Mouse (Mus musculus) brain, adult 2 months (tissue): ENCODE data around the gene Smco3.

Experiments used
- DNase-seq: peaks from one replicate; pipeline ENCODE4 v3.0.0; 2011; ENCODE audit warnings: low read depth, low spot score

The Smco3 gene

GRCm38 (mm10) chr6:136847267-136847666 is 12.0 kb upstream of the Smco3 start:
- DNase-seq: no peak

- DNase-seq: peak; percentile 82
Observed at GRCm38 (mm10) chr6:136845706-136846480, 10.6 kb upstream of the Smco3 start.

GRCm38 (mm10) chr6:136844903-136845302 is 9.7 kb upstream of the Smco3 start:
- DNase-seq: peak; percentile 90

- no peak for DNase-seq
Observed at GRCm38 (mm10) chr6:136837323-136837722, 2.1 kb upstream of the Smco3 start.

GRCm38 (mm10) chr6:136831712-136832111 is 3.5 kb downstream of the Smco3 start:
- DNase-seq: no peak

GRCm38 (mm10) chr6:136828681-136829080 is 6.6 kb downstream of the Smco3 start:
- no peak for DNase-seq

- DNase-seq: peak; percentile 99
Observed at GRCm38 (mm10) chr6:136827881-136828561, 7.2 kb downstream of the Smco3 start, which contains the start of gene Wbp11. TSS of gene Wbp11 (minus strand) at chr6:136828233.

- peak; percentile 12 for DNase-seq
Observed at GRCm38 (mm10) chr6:136827516-136827880, 7.8 kb downstream of the Smco3 start, which contains the start of gene BC049715. TSS of gene BC049715 (plus strand) at chr6:136827626.

GRCm38 (mm10) chr6:136827116-136827515 is 8.1 kb downstream of the Smco3 start:
- no peak for DNase-seq

- DNase-seq: no peak
Observed at GRCm38 (mm10) chr6:136824987-136825386, 10.3 kb downstream of the Smco3 start.

GRCm38 (mm10) chr6:136821086-136821485 is 14.2 kb downstream of the Smco3 start:
- no peak for DNase-seq

- no peak for DNase-seq
Observed at GRCm38 (mm10) chr6:136820381-136820780, 14.9 kb downstream of the Smco3 start.

- peak; percentile 96 for DNase-seq
Observed at GRCm38 (mm10) chr6:136817549-136817948, 17.7 kb downstream of the Smco3 start.

GRCm38 (mm10) chr6:136816826-136817225 is 18.4 kb downstream of the Smco3 start:
- DNase-seq: no peak

- DNase-seq: no peak
Observed at GRCm38 (mm10) chr6:136815381-136815780, 19.9 kb downstream of the Smco3 start.

GRCm38 (mm10) chr6:136813117-136813516 is 22.1 kb downstream of the Smco3 start:
- DNase-seq: peak; percentile 79

- DNase-seq: no peak
Observed at GRCm38 (mm10) chr6:136811196-136811595, 24.1 kb downstream of the Smco3 start.

- DNase-seq: no peak
Observed at GRCm38 (mm10) chr6:136809673-136810072, 25.6 kb downstream of the Smco3 start.

GRCm38 (mm10) chr6:136809077-136809476 is 26.2 kb downstream of the Smco3 start:
- peak; percentile 70 for DNase-seq

GRCm38 (mm10) chr6:136808631-136809046 is 26.6 kb downstream of the Smco3 start:
- DNase-seq: peak; percentile 62

GRCm38 (mm10) chr6:136808014-136808417 is 27.2 kb downstream of the Smco3 start, which contains the start of gene H2afj:
TSS of gene H2afj (plus strand) at chr6:136808244.
- DNase-seq: peak; percentile 99

- no peak for DNase-seq
Observed at GRCm38 (mm10) chr6:136807395-136808013, 27.7 kb downstream of the Smco3 start.
